Mouse (Mus musculus): ENCODE results near the gene Kdm2b.

Kdm2b gene

DNA sequence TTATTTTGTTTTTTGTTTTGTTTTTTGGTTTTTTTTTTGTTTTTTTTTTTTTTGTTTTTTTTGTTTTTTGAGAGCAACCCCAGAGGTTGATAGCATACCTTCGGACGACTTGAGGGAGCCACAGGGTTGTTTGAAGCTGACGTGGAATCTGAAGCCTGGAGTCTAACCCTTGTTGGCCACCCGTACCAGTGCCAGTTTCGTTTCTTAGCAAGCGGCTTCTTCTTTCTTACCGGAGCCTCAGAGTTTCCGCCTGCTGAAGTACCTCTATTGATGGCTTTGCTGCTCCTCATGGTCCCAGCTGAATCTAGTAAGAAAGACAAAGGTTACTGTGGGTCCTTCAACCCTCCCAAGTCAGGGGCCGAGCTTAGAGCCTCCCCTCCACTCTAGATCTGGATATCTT lies 22.1 kb upstream of the Kdm2b start:
- DNase-seq (ENCODE audit: low spot score in 2 of 2) = no peak

DNA sequence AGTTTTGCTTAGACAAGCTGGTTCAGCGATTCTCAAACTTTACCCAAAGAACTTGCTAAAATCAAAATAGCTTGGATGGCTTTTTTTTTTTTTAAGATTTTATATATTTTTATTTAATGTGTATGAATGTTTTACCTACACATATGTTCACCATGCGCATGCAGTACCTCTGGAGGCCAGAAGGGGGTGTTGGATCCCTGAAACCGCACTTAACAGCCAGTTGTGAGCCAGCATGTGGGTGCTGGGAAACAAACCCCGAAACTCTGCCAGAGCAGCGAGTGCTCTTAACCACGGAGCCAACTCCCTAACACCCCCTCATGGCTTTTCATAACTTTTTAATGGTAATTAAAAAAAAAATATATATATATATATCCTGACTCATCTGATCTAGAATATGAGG lies 21.2 kb upstream of the Kdm2b start:
- DNase-seq (ENCODE audit: low spot score in 2 of 2) = no peak

DNA sequence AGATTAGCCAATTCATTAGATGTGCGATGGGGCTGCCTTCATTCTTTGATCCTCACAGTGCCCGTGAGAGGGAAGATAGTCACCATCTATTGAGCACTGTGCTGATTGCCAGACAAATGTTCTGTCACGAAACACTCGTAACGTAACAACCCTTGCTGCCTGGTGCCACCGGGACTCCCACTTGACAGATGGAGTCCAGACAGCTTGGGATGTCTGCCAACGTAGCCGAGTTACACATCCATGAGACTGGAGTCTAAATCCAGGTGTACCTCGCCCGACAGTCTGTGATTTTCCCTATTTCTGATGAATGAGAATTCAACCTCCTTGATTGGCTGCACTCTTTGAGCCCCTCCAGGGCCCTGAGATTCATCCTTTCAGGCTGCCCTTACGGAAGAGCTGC lies 20.2 kb upstream of the Kdm2b start:
- DNase-seq (ENCODE audit: low spot score in 2 of 2) = no peak

DNA sequence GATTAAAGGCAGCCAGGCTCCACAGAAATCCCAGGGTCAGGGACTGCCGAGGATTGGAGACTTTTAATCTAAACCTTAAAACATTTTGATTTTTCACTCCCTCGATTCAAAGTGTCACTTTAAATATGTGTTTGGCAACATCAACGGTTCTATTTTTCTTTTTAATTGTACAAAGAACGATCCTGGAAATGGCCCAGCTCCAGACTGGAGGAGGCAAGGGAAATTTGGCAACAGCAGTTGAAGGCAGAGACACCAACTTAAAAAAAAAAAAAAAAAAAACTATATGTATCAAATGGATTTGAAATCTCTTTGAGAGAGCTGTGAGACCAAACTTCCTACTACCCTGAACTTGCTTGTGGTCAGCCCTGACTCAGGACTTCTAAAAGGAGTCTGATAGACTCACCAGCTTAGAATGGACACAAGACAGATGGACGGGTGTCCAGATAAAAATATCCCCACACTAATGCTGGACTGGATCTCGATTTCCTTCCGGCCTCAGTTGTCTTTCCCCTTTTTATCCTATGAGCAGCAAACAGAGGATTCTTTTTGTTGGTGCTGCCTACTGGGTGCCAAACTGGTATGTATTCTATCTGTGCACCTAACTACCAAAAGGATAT lies 19.4 kb upstream of the Kdm2b start:
- no peak for DNase-seq (ENCODE audit: low spot score in 2 of 2)

DNA sequence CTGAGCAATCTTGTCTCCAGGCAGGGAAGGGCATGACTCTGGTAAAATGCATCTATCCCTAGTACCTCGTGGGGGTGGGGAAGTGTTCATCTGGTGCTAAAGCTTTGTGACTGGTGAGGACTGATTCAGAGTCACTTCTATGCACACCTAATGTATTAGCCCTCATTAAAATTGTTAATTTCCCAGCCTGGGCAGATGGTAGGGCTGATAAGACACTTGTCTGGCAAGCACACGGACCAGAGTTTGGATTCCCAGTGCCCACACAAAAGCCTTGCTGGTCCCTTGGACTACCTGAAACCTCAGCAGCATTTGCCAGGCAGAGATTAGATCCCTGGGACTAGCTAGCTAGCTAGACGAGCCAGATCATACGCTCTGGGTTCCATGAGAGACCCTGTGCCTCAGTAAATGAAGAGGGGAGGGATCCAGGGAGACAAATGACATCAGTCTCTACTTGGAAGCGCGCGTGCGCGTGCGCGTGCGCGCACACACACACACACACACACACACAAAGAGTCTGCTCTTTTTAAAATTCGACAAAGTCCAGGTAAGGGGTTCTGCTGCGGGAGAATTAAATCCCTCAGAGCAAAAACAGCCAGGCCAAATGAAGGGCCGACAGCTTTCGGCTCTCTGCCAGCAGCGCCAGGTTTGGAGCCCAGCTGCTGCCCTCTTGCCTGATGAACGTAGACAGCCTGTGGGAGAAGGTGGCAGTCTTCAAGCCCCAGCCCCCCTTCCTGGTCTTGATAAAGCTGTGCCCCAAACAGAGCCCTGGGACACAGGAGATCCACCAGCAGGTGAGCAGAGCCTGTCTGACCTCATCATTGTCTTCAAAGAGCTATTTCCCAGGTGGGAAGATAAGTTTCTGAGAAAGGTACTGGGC lies 16.3 kb upstream of the Kdm2b start:
- DNase-seq (ENCODE audit: low spot score in 2 of 2) = no peak

DNA sequence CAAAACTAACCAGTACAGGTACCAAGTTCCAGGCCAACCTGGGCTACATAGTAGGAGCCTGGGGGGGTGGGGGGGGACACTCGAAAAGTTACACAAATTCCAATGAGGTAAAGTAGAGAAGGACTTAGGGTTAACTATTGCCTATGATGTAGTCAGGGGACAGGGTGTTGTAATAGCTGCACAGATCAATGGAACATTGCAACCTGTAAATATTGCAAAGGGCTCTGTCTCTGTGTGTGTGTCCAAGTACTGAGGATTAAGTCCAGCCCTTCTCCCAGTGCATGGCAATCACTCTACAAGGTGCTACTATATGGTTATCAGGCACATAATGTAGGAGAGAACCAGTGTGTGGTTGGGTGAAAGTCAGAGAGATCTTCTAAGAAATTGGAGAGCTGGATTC lies 11.3 kb upstream of the Kdm2b start:
- no peak for DNase-seq (ENCODE audit: low spot score in 2 of 2)

DNA sequence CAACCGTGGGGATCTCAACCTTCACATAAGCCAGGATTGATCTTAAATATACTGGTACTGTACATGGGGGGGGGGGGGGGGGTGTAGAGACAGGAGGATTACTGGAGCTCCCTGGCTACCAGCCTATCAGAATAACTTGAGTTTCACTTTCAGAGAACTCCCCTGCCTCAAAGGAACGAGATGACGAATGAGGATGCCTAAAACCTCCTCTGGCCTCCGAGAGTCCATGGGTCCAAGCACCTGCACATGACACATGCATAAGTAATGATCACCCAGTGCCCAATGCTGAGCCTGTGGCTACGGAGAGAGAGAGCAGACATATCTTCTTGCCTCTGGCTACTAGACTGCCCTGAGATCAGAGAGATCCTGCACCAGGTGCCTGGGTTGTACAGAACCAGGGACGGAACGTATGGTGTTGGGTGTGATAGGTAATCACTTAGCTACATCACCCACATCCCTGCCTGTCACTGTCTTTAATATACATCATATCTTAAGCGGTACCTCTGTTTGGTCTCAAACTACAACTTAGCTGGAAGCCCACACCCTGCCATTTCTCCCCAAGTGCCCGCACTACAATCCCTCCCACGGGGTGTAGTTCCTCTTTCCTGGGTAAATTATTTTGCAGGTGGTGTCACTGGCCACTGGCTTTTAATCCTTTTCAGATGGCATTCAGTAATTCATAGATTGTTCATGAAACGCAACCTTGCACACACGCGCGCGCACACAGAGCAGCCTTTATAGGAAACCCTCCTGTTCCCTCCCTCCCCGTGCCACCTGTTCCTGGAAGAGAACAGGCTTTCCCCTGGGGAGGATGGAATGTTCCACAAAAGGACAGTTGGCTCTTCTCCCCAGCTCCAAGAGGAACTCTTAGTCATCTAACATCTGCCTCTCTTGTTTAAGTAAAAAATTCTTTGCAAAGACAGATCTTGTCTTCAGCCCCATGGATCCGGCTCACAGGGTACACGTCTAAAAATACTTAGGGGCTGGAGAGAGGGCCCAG lies 7.9 kb upstream of the Kdm2b start:
- no peak for DNase-seq (ENCODE audit: low spot score in 2 of 2)

DNA sequence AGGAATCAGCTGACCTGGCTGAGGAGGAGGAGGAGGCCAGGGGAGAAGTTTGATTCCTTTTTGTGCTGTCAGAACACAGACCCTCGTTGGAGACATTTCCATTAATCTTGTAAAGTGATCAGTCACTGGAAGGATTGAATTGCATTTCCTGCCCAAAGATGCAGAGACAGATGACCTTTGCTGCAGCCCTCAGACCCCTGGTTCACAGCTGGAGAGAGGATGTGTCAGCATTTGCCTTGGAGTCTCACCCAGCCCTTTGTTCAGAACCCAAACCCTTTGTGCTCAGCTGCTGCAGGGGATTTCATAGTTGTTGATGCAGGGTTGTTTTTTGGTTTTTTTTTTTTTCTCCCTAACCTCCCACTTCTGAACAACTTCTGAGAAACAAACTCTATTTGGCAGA lies 5.3 kb upstream of the Kdm2b start:
- no peak for DNase-seq (ENCODE audit: low spot score in 2 of 2)

DNA sequence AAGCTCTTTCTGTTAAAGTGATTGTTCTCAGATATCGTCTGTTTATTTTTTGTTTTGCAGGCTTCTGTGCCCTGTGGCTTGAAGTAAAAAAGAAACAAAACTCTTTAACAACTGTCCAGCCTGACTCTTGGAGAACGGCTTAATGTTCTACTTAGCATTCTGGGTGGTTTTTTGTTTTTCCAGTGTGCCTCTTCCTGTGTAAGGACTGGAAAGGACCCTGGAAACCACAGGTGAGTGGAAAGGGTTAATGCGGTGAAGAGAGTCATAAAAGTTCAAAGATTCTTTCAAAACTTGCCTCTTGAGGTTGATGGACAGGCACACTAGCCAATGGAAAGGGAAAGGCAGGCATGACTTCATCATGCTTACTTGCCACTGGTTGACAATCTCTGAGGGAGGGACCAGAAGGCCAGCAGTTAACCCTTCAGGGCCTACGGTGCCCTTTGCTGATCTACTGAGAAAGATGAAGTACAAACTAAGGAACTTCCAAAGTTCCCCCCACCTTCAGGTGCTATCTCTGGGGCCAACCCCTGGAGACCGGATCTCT lies 4.8 kb upstream of the Kdm2b start:
- peak; percentile 78 to 83 for DNase-seq (ENCODE audit: low spot score in 2 of 2)

DNA sequence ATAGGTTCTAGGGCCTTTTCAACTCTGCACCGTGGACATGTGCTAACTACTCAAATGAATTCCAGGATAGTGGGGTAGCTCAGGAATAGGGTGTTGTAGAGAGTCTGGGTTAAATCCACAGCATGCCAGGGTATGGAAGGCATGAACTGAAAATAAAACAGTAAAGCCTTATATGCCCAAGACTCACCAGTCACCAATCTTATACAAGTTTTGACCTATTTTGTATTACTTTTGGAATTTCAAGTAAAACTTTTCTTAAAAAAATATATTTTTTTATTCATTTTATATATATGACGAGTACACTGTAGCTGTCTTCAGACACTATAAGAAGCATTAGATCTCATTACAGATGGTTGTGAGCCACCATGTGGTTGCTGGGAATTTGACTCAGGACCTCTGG lies 4.2 kb upstream of the Kdm2b start:
- DNase-seq (ENCODE audit: low spot score in 2 of 2) = no peak

DNA sequence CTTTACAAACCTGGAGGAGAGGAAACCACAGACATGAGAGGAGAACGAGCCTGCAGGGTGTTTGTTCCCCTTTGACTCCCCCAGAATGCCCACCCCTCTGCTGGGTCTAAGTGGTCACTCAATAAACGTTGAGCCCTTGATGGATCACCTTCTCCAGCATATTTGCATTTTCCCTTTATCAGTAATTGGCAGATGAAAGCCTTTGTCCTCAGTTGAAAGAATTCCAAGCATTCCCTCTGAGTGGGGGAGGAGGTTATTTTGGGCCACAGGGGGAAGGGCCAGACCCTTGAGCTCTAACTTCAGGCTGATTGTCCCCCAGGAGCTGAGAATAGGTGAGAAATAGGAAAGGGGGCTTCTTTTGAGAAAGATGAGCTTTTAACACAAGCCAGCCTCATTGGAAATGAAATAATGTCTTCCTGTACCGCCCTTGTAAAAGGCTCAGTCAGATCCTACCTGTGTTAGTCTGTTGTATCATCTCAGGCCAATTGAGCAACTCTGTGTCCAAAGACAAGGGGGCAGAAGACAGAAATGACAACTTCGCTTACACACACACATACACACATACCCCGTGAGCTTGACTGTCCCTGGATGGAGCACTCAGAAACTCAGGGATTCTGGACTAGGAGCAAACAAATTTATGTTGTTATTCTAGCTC lies 1.9 kb upstream of the Kdm2b start:
- no peak for DNase-seq (ENCODE audit: low spot score in 2 of 2)

DNA sequence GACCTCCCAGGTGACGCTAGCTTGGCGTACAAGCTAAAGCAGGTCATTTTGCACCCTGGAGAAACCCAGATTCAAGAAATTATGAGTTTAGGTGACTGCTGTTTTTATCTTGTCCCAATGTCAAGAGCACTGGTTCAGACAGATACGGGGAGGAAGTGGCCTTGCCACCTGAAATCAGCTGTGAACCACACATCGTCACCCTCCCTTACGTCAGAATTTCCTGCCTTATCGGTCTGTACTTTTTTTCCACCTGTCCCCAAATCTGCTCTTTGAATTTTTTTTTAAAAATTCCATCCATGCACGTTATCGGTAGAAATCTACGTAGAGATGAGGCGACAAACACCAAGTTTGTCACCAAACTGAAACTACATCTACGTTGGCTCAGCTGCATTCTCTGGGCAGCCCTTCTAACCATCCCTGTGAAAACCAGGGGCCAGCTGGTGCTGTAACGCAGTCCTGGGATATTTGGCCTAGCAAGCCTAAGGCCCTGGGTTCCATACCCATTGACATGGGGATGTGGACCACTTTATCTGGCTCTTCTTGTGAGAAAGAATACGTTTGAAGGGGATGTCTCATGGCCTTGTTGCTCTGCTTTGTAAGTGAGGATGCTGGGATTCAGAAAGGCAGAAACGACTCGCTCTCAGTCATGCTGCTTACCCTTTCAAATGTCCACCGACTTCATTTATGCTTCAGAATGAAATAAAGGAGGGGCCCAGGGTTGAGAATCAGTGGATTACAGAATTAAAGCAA lies 963 bp upstream of the Kdm2b start:
- no peak for DNase-seq (ENCODE audit: low spot score in 2 of 2)

DNA sequence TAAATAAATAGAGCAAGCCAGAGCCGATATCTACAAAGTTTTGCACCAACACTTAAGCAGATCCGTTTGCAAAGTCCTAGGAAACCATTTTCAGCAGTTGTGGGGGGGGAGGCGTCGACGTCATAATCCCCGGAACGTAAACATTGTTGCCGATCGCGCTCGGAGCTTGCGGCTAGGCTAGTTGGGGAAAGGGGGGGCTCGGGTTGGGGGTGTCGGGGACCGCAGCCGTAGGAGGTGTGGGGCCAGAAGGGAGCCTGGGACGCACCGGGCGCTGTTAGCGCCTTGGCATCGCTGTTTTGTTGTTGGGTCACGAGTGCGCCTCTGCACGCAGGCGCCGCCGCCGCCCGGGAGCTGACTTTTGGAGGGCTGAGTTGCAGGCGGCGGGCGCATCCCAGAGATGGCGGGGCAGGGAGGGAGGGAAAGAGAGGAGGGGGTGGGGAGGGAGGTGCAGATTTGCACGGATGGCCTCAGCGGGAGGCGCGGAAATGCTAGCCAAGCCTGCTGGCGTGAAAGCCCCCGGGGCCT lies 560 bp downstream of the Kdm2b start:
- DNase-seq (ENCODE audit: low spot score in 2 of 2) = peak; percentile 52 to 68

DNA sequence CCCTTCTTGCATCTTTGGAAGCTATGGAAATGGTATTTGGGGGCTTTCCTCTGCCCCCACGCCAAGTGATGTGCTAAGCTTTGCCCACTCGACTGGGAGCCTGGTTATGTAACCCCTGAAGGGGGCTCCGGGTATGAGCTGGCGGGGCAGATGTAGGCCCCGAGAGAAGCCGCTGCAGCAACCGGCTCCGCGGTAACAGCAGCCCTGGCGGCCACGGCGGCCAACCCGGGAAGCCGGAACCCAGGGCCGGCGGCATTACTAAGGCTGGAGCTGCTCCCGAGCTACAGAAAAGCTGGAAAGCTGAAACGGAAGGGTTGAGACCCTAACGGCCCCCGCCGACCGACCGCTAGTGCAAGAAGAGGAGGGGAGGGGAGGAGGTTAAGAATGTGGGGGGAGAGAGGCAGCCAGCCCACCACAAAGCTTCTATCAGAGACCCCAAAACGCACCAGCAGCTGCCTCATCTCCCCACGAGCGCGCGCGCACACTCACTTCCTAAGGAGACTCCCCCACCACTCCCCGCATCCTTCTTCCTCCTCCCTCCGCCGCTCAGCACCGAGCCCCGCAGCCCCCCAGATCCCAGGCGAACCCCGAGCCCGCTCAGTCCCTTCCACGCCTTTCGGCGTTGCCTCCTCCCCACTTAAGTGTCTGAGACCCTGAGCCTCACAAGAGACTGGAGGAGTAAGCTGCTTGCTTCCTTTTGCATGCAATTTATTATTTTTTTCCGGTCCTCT lies 1.4 kb downstream of the Kdm2b start:
- peak; percentile 18 to 62 for DNase-seq (ENCODE audit: low spot score in 2 of 2)

DNA sequence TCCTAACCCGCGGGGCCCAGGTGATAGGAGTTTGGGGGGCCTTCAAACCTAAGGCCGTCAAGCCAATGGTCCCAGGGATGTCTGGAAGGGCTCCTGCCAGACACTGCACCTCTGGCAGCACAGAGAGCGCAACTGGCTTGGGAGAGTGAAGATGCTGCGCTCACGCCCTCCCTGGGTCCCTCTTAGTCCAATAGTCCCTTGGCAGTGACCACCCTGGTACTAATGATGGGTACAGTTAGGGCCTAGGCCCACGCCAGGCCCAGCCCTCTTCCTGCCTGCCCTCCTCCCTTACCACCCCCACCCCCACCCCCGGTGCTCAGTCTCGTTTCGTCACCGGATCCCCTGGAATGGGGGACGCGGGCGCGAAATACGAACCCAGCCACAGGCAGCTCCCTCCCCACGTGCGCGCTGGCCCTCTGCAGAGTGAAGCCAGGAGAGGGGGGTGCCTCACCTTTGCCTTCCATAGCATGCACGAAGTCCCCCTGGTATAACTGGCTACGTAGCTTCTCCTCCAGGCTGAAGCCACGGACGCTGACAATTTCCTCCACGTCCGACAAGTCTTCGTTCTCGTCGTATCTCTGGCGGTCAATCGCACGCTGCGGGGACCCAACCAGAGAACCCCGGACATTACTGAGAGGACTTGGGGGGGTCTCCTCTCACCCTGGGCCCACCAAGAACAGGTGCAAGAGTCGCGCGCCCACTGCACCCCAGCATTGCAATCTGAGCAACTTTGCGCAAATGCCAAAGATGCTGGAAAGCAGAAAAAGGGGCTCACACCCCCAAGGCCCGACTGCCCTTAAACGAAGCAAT lies 2.2 kb downstream of the Kdm2b start:
- DNase-seq (ENCODE audit: low spot score in 2 of 2) = peak in 1 of 2 experiments; percentile 24

DNA sequence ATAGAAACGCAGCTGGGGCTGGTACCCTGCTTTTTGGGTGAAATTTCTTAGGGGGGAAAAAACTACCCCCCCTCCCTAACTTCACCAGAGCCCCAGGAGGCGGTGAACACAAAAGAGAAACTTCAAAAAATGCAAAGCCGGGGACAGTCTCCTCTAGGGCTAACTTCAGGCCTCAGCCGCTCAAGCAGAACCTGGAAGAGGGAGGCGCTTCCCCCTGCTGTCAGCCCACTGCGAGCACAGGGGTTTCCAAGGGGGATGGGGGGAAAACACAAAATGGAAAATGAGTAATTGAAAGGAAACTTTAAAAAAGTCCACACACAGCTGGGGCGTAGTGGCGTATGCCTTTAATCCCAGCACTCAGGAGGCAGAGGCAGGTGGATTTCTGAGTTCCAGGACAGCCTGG lies 3.5 kb downstream of the Kdm2b start:
- no peak for DNase-seq (ENCODE audit: low spot score in 2 of 2)

DNA sequence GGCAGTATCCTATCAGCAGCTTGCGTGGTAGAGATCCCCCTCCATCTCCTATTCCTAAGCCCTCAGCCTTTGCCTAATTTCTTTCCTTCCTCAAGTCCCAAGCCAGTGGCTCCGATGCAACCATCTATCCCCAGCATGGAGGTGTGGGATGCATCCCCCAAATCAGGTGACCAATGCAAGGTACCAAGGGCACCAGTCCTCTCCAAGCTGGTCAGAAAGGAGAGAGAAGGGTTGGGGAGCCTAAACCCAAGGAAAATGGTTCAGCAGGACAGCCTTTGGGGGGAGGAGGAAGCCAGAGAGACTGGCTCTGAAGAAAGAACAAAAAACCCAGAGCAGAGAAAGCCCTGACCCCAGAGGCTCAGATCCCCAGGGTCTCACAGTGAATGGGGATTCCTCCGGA lies 4.3 kb downstream of the Kdm2b start:
- no peak for DNase-seq (ENCODE audit: low spot score in 2 of 2)

DNA sequence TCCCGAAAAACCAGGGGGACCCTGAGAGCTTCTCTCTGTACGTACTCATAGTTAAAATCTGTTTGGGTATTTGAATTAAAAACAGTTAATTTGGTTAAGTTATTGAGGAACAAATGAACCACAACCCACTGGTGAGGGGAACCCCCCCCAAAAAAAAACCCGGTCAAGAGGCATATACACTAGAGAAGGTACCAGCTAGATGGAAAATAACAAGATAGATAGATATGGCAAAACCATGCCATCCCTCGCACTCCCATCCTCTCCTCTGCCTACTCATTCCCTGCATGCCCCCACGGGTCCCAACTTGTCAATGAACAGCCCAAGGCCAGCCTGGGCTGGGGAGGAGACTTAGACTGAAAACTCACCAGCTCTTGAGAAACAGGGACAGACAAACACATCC lies 5.1 kb downstream of the Kdm2b start:
- DNase-seq (ENCODE audit: low spot score in 2 of 2) = no peak

DNA sequence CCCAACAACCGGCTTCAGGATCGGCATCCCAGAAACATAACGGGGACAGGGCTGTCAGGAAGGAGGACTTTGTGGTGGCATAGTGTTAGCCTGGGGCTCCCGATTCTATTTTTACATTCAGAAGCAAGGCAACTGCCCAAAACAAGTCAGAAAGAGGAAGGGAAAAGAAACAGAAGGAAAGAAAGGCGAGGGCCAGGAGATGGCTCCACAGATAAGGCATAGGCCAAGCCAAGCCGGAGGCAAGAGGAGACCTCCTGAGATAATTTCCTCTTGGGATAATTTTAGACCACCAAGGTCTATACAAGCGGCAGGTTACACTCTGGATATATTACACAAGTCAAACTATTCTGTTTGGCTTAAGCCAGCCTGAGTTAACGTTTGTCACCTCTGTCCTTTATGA lies 10.7 kb downstream of the Kdm2b start:
- no peak for DNase-seq (ENCODE audit: low spot score in 2 of 2)

Data from urinary bladder, adult 18-20 months (tissue).